Mouse (Mus musculus) regulatory T cell (primary cell): ENCODE results near the gene Epb41.

Source experiments
- in situ Hi-C: fragments of 300-600 bp; cut with MboI, MseI; formaldehyde crosslinking; loops from one replicate; pipeline ENCODE4 v1.15.1; 2025; ENCODE audit warnings: high pct_unique_total_duplicates

The Epb41 gene

GRCm38 (mm10) chr4:131898503-131899179, 176.5 kb downstream of the Epb41 start:
- in situ Hi-C loops: no loop called here

DNA sequence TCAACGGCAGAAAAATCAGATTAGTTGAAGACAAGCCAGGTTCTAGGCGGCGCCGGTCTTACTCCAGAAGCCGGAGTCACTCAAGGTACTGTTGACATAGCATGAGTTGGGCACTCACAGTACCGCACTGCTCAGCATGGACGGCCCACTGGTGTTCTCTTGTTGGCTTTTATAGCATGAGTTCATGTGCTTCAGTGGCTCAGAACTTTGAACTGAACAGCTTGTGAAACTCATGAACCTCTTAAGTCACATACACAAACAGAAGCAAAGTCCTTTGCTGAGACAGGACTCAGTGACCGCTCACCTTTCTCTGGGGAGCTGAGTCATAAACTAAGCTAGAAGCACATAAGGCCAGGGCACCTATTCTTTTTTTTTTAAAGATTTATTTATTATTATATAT, 177.3 kb downstream of the Epb41 start:
- in situ Hi-C loops: no loop called here

GRCm38 (mm10) chr4:131897109-131897508, 178.0 kb downstream of the Epb41 start:
- in situ Hi-C loops: no loop called here

DNA sequence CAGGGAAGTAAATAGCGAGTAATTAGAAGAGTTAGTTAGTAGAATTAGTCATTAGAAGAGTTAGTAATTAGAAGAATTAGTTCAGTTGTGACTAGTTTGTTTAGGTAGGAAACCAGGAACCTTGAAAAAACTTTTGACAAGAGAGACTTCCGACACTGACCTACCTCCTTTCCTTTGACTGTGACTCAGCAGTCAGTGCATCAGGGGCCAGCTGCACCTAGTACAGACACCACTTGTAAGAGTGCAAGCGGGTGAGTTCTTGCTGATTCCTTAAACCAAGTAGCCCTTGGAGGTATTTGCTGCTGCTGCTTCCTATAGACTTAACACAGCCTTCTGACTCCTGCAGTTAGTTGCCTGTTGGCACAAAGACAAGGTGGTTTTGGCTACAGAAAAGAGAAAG, 184.4 kb downstream of the Epb41 start:
- in situ Hi-C loops: no loop called here

GRCm38 (mm10) chr4:131888564-131888963, 186.6 kb downstream of the Epb41 start:
- in situ Hi-C loops: loop anchor here (5.0 kb wide), 1 partner anchor 64 kb away; no protein-coding TSS in a partner anchor

GRCm38 (mm10) chr4:131885376-131885775, 189.7 kb downstream of the Epb41 start:
- in situ Hi-C loops: loop anchor here (5.0 kb wide), 1 partner anchor 67 kb away; no protein-coding TSS in a partner anchor

DNA sequence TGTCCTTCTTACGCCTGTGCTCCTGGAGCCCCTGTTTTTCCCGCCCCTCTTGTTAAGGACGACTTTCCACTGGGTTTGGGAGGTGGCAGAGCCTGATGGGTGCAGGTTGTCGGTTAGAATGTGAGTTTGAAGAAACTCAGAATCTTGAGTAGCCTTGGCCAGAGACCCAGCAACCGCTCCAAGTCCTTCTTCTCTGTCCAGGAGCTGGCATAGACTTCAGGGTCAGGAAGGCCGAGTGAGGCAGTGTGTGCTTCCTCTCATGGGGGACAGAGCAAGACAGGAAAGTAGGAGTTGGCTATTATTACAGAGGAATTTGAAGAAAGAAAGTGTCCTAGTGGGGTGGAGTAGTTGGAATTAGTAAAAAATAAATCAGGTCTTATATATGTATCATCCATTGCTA, 191.6 kb downstream of the Epb41 start:
- in situ Hi-C loops: no loop called here

DNA sequence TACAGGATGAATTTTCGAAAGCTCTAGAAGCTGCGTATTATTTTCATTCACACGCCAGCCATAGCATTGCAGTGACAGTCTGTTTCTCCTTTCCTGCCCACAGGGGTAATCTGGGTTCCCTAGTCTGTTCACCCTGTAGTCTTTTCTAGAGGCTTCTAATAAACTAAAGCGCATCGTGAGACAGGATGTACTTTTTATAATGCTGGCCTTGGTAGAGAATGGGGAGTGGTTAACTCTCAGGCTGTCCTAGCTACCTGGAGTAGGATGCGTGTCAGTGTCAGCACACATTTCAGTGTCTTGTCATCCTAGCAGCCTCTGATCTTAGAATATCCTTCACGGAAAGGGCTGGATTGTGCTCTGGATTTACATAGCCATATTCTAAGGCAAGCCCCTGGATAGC, 193.8 kb downstream of the Epb41 start:
- in situ Hi-C loops: no loop called here

- in situ Hi-C loops: no loop called here
Observed at GRCm38 (mm10) chr4:131879692-131880091, 195.4 kb downstream of the Epb41 start.

DNA sequence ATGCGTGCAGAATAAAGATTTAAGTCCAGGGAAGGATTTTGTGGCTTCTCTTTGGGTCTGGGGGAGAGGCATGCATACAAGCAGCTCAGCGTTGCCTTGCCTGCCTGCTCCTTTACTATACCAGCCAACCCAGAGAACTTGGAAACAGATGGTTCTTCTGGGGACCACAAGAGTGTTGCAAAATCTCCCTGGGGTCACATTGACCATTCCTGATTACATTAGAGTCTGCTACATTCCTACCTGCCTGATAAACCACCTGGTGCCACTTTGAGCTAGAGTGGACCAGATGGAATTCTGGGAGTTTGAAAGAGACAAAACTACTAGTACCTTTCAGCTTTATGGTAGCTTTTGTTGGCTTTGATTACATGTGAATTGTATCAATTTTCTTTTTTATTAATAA, 198.3 kb downstream of the Epb41 start:
- in situ Hi-C loops: no loop called here

DNA sequence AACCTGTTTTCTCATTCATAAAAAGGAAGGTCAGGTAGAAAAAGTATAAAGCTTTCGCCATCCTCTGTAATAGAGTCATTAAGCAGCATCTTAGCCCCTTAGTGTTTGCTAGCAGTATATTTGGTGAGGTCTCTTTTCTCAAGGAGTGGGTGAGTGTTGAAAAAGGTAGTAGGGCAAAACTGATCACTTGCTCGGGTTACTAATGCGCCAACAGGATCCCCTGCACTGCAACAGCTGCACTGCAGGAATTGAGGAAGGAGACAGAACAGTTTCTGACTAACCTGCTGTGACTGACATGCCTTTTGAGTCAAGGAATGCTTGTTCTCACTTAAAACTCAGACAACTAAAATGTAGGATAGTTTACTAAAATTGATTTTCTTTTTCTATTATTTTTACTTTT, 199.9 kb downstream of the Epb41 start:
- in situ Hi-C loops: no loop called here

DNA sequence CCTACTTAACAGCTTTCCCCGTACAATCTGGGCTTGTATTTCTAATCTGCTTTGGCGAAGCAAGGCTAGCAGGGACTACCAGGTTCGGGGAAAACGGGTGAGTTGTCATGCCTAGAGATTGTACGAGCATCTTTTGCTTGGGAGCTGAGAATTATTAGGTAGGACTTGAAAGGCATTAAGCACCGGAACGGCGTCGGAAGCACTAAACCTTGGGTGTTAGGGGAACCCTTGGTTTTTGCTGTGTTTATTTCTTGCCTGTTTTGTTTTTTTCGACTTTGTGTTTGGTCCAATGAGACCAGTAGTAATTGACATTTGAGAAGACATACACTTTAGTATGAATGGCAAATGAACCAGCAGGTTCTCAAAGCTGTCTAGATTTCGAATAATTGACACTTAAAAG, 200.6 kb downstream of the Epb41 start:
- in situ Hi-C loops: no loop called here

DNA sequence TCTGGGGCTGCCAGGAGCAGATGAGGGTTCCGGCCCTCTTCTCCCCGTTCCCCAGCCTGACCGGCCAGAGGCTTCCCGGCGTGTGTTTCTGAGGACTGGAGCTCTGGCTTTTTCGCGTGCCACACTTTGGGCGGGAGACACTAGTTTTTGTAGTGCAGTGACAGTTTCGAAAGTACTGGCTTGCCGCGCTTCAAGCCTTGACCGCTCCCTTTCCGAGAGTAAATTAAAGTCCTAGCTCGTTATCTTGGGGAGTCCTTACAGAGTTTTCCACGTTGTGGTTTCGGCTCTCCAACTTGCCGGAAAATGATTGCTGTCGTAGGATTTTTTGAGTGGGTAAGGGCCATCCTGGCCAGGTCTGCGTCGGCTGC, 201.0 kb downstream of the Epb41 start:
- in situ Hi-C loops: no loop called here
